ENCODE assay signal across 7 mouse cellular contexts in the genomic region with DNA sequence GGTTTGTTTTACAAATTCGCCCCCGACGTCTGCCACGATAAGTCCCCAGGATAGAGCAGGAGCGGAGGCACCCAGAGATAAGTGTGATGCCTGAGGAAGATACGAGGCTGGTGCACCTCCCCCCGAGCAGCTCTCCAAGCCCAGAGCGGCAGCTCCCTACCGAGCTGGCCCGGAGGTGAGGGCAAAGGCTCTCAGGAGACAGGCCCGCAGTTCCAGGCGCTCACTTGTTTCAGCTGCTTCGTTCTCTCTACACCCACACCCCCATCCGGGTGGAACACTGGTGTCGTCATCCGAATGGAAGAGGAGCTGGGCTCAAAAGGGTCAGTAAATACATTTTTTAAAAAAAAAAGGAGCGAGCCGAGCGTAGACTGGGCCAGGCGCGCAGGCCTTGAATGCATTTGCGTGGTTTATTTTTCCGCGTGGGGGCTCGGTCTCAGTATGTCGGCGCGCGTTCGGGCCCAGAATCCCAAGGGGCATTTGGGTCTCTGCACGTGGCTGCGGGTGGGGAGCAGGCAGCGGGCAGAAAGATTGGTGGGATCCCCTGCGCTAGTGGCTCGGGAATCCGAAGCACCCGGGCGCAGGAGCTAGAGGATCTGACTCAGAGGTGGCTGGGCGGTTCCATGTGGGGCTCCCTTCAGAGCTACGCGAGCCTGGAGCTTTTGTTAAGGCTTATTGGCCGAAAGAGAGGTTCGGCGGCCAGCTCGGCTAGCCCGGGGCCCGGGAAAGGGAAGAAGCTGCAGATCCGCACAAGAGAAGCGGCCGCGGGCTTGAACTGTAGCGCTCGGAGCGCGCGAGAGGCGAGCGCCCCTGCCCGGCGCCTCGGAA. TPM values are rescaled to one million over a fixed set of nuclear protein-coding genes. Genes with fewer than 3 reads are reported as not detected.
DNase-seq lines count a peak whose midpoint lies in the region; ATAC-seq and TF ChIP-seq lines count a peak whose summit lies in the region.

No protein-coding gene starts in this region.

- peaks cover 16% of the 10 kb centered on the region for H3K27me3 ChIP-seq in spleen, adult 2 months (ENCODE audit: control insufficient read depth, insufficient read depth, low read length)
- H3K27me3 ChIP-seq in forebrain, embryonic 11.5 days (ENCODE audit: control insufficient read depth, insufficient read depth, low read length): peaks cover 87% of the 10 kb centered on the region
- peaks cover 57% of the 10 kb centered on the region for H3K27me3 ChIP-seq in hindbrain, embryonic 16.5 days (replicated peaks; ENCODE audit: control insufficient read depth, insufficient read depth, low read length)

- DNase-seq in spleen, adult 2 months (ENCODE audit: low read depth in 1 of 2, low spot score in 2 of 2): no peak
- DNase-seq in spleen, adult 12 weeks (ENCODE audit: low spot score): no peak
- peak; percentile 58 for DNase-seq in forebrain, embryonic 11.5 days (ENCODE audit: low spot score)
- DNase-seq in lung, postnatal 10 days: peak; percentile 76
- DNase-seq in layer of hippocampus, postnatal 14 days (ENCODE audit: low spot score in 2 of 2): no peak

- TF ChIP-seq CTCF in spleen, adult 2 months (IDR thresholded peaks at IDR 0.05; ENCODE audit: extremely low read depth, insufficient read depth, insufficient read length, insufficient replicate concordance): no peak

- H3K4me1 ChIP-seq in spleen, adult 2 months (ENCODE audit: control insufficient read depth, insufficient read depth, insufficient read length): no peaks in the 10 kb centered on the region
- H3K4me1 ChIP-seq in forebrain, embryonic 11.5 days (replicated peaks; ENCODE audit: control insufficient read depth, insufficient read depth, low read length): peaks cover 13% of the 10 kb centered on the region
- peaks cover 4% of the 10 kb centered on the region for H3K4me1 ChIP-seq in hindbrain, embryonic 16.5 days (ENCODE audit: control insufficient read depth, insufficient read depth, low read depth, low read length)

- H3K4me3 ChIP-seq in spleen, adult 2 months (ENCODE audit: extremely low read depth, insufficient read depth, insufficient read length): no peak overlapping the region
- peak overlapping the region; percentile 24 for H3K4me3 ChIP-seq in forebrain, embryonic 11.5 days (ENCODE audit: low read depth, low read length)
- H3K4me3 ChIP-seq in hindbrain, embryonic 16.5 days (ENCODE audit: low read length): peak overlapping the region; percentile 35

- H3K9me3 ChIP-seq in forebrain, embryonic 11.5 days (ENCODE audit: control insufficient read depth, low read length): no peaks in the 10 kb centered on the region
- H3K9me3 ChIP-seq in hindbrain, embryonic 16.5 days (ENCODE audit: control insufficient read depth, low read length): no peaks in the 10 kb centered on the region

- H3K4me2 ChIP-seq in forebrain, embryonic 11.5 days (ENCODE audit: low read depth, low read length, severe bottlenecking): peak overlapping the region; percentile 61
- H3K4me2 ChIP-seq in hindbrain, embryonic 16.5 days (ENCODE audit: low read length): peak overlapping the region; percentile 60

- 4% methylated on average over 61 of the region's 61 CpGs for WGBS in spleen, adult 2 months
- WGBS in forebrain, embryonic 11.5 days: under 1% methylated on average over 60 of the region's 61 CpGs
- under 1% methylated on average over 61 of the region's 61 CpGs for WGBS in hindbrain, embryonic 16.5 days

- peak overlapping the region; percentile 61 for H3K27ac ChIP-seq in spleen, adult 2 months (ENCODE audit: insufficient read depth, low read length)
- no peak overlapping the region for H3K27ac ChIP-seq in forebrain, embryonic 11.5 days (ENCODE audit: low read depth, low read length)
- peak overlapping the region; percentile 55; the same call in 1 of the 2 replicates for H3K27ac ChIP-seq in hindbrain, embryonic 16.5 days (ENCODE audit: low read depth, low read length)

- no peak for TF ChIP-seq POLR2A in spleen, adult 2 months (IDR thresholded peaks at IDR 0.05; ENCODE audit: low read depth, low read length)

- H3K36me3 ChIP-seq in spleen, adult 2 months (ENCODE audit: control insufficient read depth, insufficient read depth, low read length): no peaks in the 10 kb centered on the region
- H3K36me3 ChIP-seq in forebrain, embryonic 11.5 days (ENCODE audit: control insufficient read depth, insufficient read depth, low read length): no peaks in the 10 kb centered on the region
- H3K36me3 ChIP-seq in hindbrain, embryonic 16.5 days (ENCODE audit: control insufficient read depth, insufficient read depth, low read length): no peaks in the 10 kb centered on the region

- H3K9ac ChIP-seq in forebrain, embryonic 11.5 days (ENCODE audit: low read length): peak overlapping the region; percentile 37
- H3K9ac ChIP-seq in hindbrain, embryonic 16.5 days (ENCODE audit: low read depth, low read length): peak overlapping the region; percentile 43

- ATAC-seq in forebrain, embryonic 11.5 days (replicated peaks; ENCODE audit: low FRiP score): 0 out of 2 replicates have a peak, but pooled peaks have one; percentile 9
- ATAC-seq in hindbrain, embryonic 16.5 days: no peak
- no peak for ATAC-seq in CD4-positive, CD25-positive, alpha-beta regulatory T cell, adult 4 months

RNA-seq across cellular contexts. Expression of a gene that starts 0.5 kb away (rescaled TPM):
- polyA plus RNA-seq in spleen, adult 2 months (2012; rRNA removed): 0.88 and 4.8 TPM in 2 replicates
- polyA plus RNA-seq in forebrain, embryonic 11.5 days (2014; fragmentation: Nextera tagmentation; extraction: Ambion mirVana): 0.88 and 2.0 TPM in 2 replicates
- 2.9 and 5.0 TPM in 2 replicates for polyA plus RNA-seq in hindbrain, embryonic 16.5 days (2015; fragmentation: Nextera tagmentation; extraction: Ambion mirVana)
- under 1 TPM in 1 of 2 experiments, not detected in 1; 0.28 TPM for polyA plus RNA-seq in CD4-positive, CD25-positive, alpha-beta regulatory T cell, adult 4 months (2017; shearing (Covaris generic))
- 1 to 10 TPM; 3.1 to 3.9 TPM for total RNA-seq in layer of hippocampus, postnatal 14 days (2021)

Comparison
In these comparisons a context has a peak if more than half of its experiments do, and no peak if none do; other contexts are left out.
1. DNase-seq: peak in forebrain, embryonic 11.5 days (single experiment) and lung, postnatal 10 days (single experiment); none in spleen, adult 2 months (0 of 2), spleen, adult 12 weeks (single experiment) and layer of hippocampus, postnatal 14 days (0 of 2).